Mouse (Mus musculus): ENCODE results near the gene Lrpprc.

The Lrpprc gene

DNA sequence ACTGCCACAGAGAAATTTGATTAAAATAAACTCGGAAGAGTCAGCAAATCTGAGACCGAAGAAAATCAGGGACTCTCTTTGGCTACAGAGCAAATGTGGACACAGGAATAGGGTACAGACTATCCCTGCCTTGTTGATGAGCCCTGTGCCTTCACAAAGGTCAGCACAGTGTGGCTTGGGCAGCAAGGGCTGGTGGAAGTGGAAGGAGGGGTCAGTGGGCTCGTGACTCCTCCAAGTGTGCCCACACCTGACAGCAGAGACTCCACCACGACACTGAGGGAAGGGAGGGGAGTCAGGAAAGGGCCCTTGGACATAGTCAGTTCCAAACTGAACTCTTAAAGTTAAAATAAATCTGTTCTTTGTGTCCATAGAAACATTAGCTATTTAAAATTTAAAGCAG, 75.7 kb downstream of the Lrpprc start:
- in situ Hi-C loops (cut with MboI) = no loop called here

DNA sequence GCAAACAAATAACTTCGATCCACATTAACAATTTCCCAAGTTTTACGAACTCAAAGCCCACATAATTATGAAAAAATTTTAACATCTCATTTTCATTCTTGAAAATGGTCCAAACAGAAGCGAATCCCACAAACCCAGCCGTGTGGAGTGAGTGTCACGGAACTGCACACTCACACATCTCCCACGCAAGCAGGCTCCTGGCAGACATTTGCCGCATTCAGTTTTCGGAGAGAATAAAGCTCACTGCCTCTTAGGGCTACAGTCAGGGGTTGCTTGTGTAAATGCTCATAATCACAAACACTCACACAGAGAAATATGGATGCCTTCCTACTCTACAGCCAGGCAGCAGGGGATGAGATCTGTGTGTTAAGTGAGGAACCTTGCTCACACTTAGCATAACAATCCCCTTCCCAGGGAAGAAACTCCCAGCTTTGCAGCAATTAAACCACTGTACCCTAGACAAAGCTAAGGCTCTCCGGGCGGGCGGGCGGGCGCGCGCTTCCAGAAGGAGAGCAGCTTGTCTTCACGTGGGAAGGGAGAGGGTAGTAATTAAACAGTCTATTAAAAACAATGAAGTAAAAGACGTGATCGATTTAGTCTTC, 76.9 kb downstream of the Lrpprc start:
- in situ Hi-C loops (cut with MboI) = no loop called here

DNA sequence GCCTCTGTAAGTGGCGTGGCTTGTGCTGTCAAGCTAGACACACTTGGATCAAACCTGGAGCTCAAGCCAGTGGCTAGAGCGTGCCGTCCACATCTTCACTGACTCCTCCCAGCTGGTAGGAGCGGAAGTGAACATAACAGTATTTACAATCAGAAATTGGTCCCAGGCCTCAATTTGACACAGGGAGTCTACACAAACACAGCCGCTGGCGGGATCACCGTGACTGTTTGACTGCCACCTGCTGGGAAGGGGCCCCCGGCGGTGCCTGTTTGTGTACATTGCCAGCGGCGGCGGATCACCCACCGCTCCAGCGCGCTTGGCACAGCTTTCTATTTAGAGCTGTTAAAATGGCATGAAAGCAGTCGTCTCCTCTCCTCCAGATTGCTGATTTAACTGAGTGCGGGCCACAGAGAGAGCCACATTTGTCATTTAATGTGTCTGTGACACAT, 81.2 kb downstream of the Lrpprc start:
- in situ Hi-C loops (cut with MboI) = no loop called here

DNA sequence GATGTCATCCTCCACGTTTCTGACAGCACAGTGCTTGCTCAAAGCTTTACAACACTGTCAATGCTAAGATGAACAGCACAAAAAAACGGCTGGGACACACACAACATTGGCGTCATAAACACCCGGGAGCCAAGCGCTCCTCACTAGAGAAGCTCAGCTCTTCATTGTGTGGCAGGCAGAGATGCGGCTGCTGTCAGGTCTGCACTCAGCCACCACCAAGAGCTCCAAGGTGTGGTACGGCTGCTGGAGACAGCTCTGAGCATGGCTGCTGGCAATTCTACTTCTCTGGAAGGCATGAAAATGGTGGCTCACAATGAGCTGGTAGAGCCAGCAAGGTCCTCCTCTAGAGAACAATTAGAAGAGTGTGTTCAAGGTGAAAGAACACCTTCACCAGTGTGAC, 81.8 kb downstream of the Lrpprc start:
- in situ Hi-C loops (cut with MboI) = no loop called here

DNA sequence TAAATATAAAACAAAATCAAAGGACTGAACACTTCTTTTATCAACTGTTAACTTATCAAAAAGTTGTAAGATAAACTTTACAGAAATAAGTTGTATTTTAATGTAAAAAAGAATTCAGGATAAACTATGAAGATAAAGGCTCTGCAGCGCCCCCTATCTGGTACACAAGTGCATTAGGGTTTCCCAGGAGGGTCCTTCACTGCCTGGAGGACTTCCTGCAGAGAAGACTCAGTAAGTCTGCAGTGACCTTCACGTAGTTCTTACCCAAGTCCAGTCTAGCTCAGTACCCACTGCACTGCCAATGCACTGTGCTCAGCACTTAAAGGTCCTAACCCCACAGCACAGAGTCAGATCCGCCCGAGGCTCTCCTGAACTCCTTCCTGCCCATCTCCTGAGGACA, 83.2 kb downstream of the Lrpprc start:
- in situ Hi-C loops (cut with MboI) = no loop called here

DNA sequence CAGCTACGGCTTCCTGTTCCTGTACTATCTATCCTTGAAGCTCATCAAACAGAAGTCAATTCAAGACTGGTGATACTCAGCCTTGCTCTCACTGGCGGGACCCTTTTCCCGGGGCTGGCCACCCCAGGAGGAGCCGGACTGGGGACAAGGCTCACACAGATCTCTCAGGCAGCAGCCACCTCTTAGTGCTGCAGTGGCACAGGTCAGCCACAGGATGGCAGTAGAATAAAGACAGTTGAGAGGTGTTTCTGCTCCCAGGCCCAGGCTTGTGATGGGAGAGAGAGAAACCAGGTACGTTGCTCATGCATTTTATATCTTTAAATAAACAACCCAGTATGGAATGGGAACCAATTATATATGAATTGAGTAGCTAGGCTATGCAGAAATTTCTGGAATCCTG, 91.9 kb downstream of the Lrpprc start:
- in situ Hi-C loops (cut with MboI) = no loop called here

DNA sequence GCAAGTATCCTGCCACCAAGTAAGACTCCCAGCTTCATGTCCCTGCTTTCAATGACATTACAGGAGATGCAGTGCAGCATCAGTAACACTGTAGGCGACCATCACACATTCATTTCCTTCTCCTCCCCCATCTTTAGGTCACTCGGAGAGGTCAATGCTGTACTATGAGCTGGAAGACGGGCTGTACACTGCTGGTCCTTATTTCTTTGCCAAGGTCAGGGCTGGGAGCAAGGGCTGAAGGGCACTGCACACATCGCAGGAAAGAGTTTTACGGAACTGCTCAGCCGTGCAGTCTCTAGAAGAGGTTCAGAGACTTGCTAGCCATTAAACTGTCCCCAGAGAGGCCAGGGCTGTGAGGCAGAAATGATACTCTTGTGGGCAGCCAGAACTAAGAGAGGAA, 94.1 kb downstream of the Lrpprc start:
- in situ Hi-C loops (cut with MboI) = no loop called here

DNA sequence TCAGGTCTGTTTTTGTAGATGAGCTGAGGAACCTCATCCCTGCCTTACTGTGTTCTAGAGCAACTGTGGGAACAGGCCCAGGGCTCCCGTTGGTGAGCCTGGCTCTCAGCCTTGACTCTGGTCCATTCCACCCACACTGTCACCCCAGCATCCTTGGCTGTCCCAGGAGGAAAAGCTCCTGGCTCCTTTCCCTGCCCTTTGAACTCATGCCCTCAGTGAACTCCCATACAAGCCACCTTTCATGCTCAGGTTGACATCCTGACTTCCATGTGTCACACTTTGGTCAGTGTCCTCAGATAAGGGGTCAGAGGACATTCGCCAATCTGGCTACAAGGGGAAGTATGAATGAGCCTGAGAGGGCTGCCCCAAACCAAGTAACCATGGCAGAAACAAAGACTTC, 96.8 kb downstream of the Lrpprc start:
- in situ Hi-C loops (cut with MboI) = no loop called here

DNA sequence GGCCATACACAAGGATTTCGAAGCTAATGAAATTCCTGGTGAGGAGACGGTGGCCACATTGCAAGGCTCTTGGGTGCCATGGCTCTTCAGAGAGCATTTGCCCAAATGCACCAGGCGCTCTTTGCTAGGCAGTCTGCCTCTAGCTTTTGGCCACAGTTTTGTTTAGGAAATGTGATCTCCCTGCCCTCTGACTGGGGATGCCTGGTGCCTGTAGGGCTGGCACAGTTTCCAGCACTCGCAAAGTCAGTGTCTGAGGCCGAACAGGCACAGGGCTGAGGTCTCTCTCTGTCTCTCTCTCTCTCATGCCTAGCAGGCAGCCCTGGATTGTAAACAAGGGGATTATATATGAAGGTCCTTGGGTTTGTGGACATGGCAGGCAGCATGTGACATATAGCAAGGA, 100.5 kb downstream of the Lrpprc start:
- in situ Hi-C loops (cut with MboI) = no loop called here

DNA sequence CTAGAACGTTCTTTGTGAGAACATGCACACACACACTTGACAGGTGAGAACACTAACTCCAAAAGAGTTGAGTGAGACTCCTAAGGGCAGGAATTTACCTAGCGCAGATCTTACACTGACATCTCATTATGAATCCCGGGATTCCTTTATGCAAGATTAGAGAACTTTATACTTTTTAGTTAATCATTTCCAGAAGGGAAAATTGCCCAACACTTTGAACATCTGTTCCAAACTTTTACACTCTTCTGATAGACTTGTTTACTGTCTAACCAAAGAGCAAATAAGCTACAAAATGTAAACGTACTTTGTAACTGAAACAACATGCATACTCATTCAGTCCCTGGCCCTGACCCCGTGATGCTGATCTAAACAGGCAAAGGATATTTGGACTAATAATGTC, 101.3 kb downstream of the Lrpprc start:
- in situ Hi-C loops (cut with MboI) = no loop called here

DNA sequence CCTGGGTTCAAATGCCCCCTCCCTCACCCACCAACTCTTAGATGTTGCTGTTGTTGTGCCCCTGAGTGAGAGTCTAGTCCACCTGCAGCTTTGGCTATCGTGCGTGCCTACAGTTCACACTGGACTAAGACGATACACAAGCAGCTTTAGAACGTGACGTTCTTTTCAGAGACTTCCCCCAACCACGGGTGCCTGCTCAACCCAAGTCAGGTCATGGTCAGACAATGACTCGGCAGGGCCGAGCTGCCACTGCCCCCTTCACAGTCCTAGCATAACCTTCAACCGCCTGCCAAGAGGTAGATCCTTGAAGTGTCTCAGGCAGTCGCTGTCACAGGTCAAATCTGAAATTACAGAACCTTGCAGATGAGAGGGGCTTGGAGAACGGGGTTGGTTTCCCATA, 101.8 kb downstream of the Lrpprc start:
- in situ Hi-C loops (cut with MboI) = no loop called here

DNA sequence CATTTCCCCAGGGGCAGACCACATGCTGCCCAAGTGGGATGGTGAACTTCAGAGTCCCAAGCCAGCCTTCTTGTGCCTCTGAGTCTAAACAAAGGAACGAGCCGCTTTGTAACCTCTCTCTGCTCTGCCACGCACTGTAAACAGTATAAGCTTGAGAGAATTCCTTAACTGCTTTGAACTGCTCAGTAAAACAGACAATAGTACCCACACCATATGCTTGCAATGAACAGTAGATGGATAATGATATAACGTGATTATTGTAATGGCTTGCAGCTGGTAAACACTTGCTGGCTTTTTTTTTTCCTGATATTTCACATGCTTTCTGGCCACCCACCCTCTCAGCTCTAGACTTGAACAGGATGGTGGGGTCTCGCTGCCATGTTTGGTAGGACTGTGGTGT, 102.6 kb downstream of the Lrpprc start:
- in situ Hi-C loops (cut with MboI) = no loop called here

DNA sequence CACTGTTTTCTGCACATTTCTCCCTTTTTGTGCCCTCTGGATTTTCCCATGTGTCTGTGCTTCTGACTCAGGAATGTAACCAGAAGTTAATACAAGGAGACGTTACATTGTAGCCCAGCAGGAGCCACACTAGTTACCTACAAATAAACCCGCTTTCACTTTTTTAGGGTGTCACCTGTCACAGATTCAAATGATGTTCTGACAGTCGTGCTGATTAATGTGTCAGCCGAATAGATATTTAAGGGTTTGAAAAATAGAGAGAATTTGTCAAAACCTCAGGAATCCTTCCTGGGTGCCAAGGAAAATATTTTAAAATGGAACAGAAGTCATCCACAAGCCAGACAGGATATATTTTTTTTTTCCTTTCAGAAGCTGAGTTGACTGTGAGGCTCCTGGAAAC, 105.3 kb downstream of the Lrpprc start:
- in situ Hi-C loops (cut with MboI) = no loop called here

DNA sequence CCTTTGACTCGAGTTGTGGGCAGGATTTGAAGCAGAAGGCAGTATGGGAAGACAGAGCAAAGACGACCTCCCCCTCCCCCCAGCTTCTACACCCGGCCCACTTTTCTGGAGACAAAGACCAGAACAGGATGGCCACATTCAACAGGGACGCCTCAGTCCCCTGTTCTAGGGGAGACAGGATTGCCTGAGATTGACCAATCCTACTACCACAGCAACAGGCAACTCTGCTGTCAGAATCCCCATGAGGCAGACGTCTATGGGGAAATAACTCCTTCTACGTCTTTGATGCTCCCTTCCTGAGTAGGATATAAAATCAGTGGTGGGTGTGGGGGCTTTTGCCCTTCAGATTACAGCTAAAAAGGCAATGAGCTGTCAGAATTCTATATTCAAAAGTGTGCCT, 106.3 kb downstream of the Lrpprc start:
- in situ Hi-C loops (cut with MboI) = no loop called here

DNA sequence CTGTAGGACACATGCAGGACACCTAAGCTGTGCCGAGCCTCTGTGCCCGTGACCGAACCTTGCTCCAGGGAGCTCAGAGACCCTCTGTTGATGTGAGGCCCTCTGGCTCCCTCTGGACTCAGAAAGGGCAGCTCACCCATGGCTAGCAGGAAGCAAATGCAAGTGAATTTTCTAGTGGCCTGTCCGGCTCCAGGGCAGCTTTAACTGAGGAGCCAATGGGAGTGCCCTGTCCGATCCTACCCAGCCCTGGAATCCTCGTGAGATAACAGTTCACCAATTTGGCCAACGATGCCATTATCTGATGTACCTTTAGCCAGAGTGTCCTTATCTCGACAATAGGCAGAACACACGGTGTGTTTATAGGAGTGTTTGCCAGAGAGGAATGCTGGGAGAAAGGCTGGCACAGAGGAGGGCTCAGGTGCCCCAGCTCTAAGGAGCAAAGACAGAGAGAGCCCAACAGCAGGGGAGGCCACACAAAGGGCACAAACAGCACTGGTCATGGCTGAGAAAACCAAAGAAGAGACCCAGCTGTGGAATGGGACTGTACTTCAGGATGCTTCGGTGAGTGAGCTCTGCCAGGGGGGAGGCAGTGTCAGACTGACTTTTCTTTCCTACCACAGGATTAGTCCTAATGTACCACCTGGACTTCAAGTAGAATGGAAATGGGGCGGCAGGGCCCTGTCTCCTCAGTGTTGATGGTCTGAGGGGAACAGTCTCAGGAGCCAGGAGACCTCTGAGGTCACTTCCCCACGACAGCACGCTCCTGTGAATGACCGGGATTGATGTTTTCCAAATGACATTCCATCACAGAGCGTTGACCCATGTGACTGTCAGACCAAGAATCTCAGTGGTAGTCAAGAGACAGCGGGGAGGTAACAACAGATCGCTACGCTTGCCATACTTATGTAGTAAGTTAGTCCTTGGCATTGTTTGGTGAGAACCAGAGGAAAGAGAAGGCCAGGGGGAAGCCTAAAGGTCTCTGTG, 107.6 kb downstream of the Lrpprc start, which contains the start of gene Abcg5:
TSS of gene Abcg5 (minus strand) at position 278 of the 984 bp plus-strand sequence.
- in situ Hi-C loops (cut with MboI) = no loop called here

DNA sequence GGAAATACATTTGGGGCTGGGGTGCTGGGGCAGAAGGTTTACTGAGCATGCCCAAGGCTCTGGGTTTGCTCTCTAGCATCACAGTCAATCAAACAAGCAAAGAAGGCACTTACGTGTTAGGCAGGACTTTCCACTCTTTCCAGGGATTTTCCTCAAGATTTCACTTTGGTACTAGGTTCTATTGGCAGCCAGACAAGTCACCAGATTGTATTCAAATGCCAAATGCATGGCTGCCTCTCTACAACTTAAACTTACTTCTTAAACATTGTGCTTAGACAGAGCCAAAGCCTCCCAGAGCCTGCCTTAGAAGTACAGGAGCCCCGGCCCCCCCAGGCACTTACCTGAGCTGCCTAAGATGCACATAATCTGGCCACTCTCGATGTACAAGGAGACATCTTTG, 108.9 kb downstream of the Lrpprc start:
- in situ Hi-C loops (cut with MboI) = no loop called here

DNA sequence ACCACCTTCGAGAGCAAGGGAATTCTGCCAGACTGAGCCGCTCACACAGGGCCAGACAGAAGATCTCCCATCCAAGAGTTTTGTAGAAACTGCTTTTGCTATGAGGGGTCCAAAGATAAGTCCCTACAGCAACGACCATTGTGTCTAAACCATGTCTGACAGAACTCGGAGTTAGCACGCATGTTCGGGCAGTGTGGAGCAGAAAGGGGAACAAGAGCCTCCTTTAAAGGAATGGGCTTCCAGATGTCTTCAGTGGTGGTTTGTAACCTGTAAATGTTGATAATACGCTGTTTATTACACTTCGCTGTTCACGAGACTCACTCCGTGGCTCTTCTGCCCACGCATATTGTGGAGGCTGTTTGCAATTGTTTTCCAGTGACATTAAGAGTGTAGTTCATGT, 113.0 kb downstream of the Lrpprc start:
- in situ Hi-C loops (cut with MboI) = no loop called here

DNA sequence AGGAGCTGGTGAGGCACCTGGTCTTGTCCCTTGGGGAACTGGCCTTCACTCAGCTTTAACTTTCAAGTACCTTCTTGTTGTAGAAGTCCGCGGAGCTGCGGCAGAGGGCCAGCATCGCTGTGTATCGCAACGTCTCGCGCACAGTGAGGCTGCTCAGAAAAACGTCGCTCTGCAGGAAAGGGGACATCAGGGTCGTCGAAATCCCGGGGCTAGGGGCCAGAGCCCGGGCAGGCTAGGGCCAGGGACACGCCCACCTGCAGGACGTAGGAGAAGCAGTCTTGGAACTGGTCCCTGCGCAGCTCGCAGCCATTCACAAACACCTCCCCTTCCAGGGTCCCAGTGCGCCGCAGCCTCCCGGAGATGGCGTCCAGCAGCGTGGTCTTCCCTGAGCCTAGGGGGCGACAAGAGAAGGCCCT, 114.6 kb downstream of the Lrpprc start, which contains the start of gene Abcg8:
TSS of gene Abcg8 (plus strand) at position 352 of the 416 bp plus-strand sequence.
- in situ Hi-C loops (cut with MboI) = no loop called here

DNA sequence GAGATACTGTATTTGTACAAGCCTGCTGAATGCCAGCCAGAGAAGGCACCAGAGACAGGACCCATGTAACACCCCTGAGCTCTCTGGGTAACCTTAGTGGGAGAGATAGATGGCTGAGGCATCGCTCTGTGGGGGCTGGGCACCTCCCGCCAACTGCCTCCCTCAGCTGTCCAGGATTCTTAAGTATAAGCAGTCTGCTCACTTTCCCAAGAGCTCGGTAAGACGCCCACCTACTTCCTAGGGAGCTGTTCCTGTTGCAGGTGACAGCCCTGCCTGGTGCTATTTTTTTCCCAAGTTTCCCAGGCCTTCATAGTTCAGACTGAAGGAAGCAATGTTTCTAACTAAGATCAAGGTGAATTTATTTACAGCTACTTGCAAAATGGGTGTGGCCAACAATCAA, 115.4 kb downstream of the Lrpprc start:
- in situ Hi-C loops (cut with MboI) = no loop called here

DNA sequence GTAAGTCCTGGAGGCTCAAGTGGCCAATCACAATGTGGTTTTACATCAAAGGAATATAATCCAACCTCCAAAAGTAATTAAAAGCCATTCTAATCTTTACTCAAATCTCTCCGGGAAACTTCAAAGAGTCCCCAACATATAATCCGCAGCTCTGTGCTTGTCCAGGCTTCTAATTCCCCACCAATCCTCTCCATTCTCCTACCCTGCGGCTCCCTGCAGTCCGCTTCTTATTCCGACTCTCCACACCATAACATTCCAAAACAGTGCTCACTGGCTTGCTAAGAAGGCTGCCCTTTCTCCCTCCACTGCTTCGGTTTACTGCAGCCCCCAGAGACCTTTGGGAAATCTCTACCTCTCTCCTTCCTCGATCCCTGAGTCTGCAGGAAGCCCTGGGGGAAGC, 116.5 kb downstream of the Lrpprc start:
- in situ Hi-C loops (cut with MboI) = no loop called here

DNA sequence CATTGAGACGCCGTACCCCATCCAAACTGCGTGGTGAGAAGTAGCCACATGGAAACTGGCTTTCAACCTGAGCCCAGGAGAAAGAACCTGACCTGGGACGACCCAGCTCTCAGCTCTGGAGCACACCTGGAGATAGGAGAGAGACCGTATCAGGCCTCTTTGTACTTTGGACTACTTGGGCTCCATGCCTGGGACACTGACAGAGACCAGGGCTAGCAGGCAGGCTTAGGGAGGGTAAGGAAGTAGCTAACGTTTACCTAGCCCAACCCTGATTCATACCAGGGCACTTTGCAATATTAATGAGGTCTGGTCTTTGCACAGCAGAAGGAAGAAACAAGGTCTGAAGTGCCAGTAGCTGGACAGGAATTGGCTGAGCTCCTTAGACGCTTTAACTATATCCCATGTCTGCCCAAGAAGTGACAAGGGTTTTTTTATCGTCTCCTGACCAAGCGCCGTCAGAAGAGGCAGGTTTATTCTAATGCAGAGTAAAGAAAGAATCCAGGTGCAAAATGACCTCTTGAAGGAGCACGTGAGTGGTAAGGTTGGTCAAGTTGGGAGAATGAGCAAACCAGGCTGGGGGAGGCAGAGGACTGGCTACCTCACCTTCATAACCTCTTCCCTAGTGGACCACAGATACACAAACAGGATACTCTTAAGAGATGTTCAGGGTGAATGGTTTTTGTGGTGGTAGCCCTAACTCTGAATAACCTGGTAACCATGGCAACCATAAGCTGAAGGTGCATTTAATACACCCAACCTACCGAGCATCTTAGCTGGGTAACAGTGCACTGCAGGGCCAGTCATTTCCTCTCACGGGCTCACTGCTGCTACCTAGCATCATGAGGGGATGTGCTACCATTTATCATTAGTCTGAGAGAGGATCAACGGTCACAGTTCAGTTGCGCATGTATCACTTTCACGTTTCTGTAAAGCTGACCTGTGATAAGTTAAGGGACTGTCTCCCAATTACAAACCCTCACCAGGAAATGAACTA, 117.9 kb downstream of the Lrpprc start:
- in situ Hi-C loops (cut with MboI) = no loop called here

DNA sequence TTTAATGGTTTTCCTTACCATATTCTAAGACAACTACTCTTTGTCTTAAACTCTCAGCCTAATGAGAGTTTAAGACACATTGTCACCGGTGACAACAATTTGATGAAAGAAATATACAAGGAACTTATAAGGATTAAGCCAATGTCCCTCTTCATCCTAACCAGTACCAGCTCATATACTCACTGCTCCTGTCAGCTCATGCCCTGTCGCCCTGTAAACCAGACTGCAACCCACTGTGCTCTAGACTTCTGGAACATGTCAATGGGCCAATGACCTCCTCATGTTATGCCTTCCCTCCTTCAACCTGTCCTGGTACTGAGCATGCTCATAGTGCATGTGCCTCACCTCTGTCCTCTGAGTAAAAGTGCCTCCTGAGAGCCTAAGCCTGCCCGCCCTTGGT, 122.7 kb downstream of the Lrpprc start:
- in situ Hi-C loops (cut with MboI) = no loop called here
